Comparison of ENCODE assay signal across 10 mouse cellular contexts in the genomic region with DNA sequence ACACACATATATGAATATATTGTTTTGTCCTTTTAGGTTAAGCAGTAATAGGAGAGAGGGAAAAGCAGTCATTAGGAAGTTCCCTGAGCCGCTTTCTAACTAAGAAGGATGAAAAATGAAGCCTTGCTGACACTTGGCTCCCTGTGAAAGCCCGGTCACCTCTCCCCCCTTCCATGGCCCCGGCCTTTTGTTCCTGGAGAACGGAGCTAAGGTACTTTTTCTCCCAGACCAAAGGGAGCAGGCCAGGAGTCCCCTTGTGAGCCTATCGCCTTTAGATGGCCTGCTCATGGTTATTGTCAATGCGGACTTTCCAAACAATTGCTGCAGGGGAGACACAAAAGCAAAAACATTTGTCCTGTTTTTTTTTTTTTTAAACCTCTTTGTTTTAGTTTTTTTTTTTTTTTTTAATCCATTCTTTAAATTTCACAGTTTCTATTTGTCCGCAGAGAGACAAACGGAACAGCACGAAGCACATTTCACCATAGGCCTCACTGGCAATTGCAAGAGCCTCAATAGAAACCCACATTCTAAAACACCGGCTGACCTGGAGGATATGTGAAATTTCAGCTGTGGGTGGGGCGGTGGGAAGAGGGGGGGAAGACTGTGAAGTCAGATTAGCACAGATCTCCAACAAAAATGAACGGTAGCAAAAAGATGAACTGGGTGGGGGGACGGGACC.
DNase-seq lines count a peak whose midpoint lies in the region; ATAC-seq lines count a peak whose summit lies in the region.
"Had no signal": no experiment of that assay in that cellular context is flagged by ENCODE, and none has a peak within 500 bp of the region (broad histone marks: within the 10 kb centered on the region; RNA-seq: fewer than 3 reads in every experiment).

No protein-coding gene starts in this region.

- H3K27ac ChIP-seq in lung, embryonic 16.5 days (ENCODE audit: low read length): no peak overlapping the region
- H3K27ac ChIP-seq in forebrain, embryonic 13.5 days: peak overlapping the region; percentile 68
- peak overlapping the region; percentile 98; the same call in 1 of the 2 replicates for H3K27ac ChIP-seq in limb, embryonic 12.5 days
- H3K27ac ChIP-seq in stomach, embryonic 14.5 days (ENCODE audit: low read length): peak overlapping the region; percentile 95; the same call in 1 of the 2 replicates

- no peak for ATAC-seq in lung, embryonic 16.5 days (ENCODE audit: low read depth)
- no peak for ATAC-seq in forebrain, embryonic 13.5 days
- no peak for ATAC-seq in limb, embryonic 12.5 days (ENCODE audit: insufficient number of reproducible peaks, insufficient read depth, low FRiP score, low TSS enrichment, low read depth)
- no peak for ATAC-seq in stomach, embryonic 14.5 days (ENCODE audit: insufficient number of reproducible peaks, insufficient read depth, low FRiP score, low read depth)

- no peaks in the 10 kb centered on the region for H3K9me3 ChIP-seq in lung, embryonic 16.5 days (ENCODE audit: control insufficient read depth, low read length)
- no peaks in the 10 kb centered on the region for H3K9me3 ChIP-seq in forebrain, embryonic 13.5 days (replicated peaks)
- H3K9me3 ChIP-seq in limb, embryonic 12.5 days: no peaks in the 10 kb centered on the region
- H3K9me3 ChIP-seq in stomach, embryonic 14.5 days (ENCODE audit: control insufficient read depth, low read depth, low read length): no peaks in the 10 kb centered on the region
- H3K9me3 ChIP-seq: megakaryocyte, embryonic 14.5 days had no signal

- peaks cover 81% of the 10 kb centered on the region for H3K4me1 ChIP-seq in lung, embryonic 16.5 days (replicated peaks; ENCODE audit: control insufficient read depth, insufficient read depth, low read length)
- peaks cover 79% of the 10 kb centered on the region for H3K4me1 ChIP-seq in forebrain, embryonic 13.5 days
- H3K4me1 ChIP-seq in limb, embryonic 12.5 days (replicated peaks): peaks cover 90% of the 10 kb centered on the region
- peaks cover 80% of the 10 kb centered on the region for H3K4me1 ChIP-seq in stomach, embryonic 14.5 days (ENCODE audit: control insufficient read depth, insufficient read depth, low read length)

- H3K27me3 ChIP-seq in lung, embryonic 16.5 days (ENCODE audit: control insufficient read depth, insufficient read depth, low read depth, low read length): no peaks in the 10 kb centered on the region
- H3K27me3 ChIP-seq in forebrain, embryonic 13.5 days: peaks cover 47% of the 10 kb centered on the region
- H3K27me3 ChIP-seq in limb, embryonic 12.5 days: no peaks in the 10 kb centered on the region
- H3K27me3 ChIP-seq in stomach, embryonic 14.5 days (ENCODE audit: control insufficient read depth, insufficient read depth, low read length): no peaks in the 10 kb centered on the region

- H3K36me3 ChIP-seq in lung, embryonic 16.5 days (ENCODE audit: control insufficient read depth, insufficient read depth, low read length): no peaks in the 10 kb centered on the region
- H3K36me3 ChIP-seq in forebrain, embryonic 13.5 days (ENCODE audit: poor library complexity, severe bottlenecking): no peaks in the 10 kb centered on the region
- H3K36me3 ChIP-seq in limb, embryonic 12.5 days: no peaks in the 10 kb centered on the region
- no peaks in the 10 kb centered on the region for H3K36me3 ChIP-seq in stomach, embryonic 14.5 days (ENCODE audit: control insufficient read depth, insufficient read depth, low read length)

- whole genome bisulfite sequencing in lung, embryonic 16.5 days: 41% methylated on average over 13 of the region's 13 CpGs
- WGBS in forebrain, embryonic 13.5 days: 25% methylated on average over 13 of the region's 13 CpGs
- WGBS in limb, embryonic 12.5 days: 30% methylated on average over 13 of the region's 13 CpGs
- WGBS in stomach, embryonic 14.5 days: 32% methylated on average over 13 of the region's 13 CpGs

- H3K9ac ChIP-seq in lung, embryonic 16.5 days (ENCODE audit: low read length): 0 out of 2 replicates have a peak overlapping the region, but pooled peaks have one; percentile 16
- peak overlapping the region; percentile 50; the same call in 1 of the 2 replicates for H3K9ac ChIP-seq in forebrain, embryonic 13.5 days
- peak overlapping the region; percentile 52 for H3K9ac ChIP-seq in limb, embryonic 12.5 days (replicated peaks)
- H3K9ac ChIP-seq in stomach, embryonic 14.5 days (replicated peaks; ENCODE audit: low read depth, low read length): no peak overlapping the region

- DNase-seq in lung, postnatal 14 days: no peak
- DNase-seq in thymus, postnatal 4 days: no peak
- DNase-seq in Muller cell, postnatal 12 days (ENCODE audit: inconsistent ontology term): no peak
- no peak for DNase-seq in layer of hippocampus, postnatal 10 days (ENCODE audit: low spot score in 2 of 2)
- DNase-seq: kidney, adult 11 months had no signal

- H3K4me3 ChIP-seq in lung, embryonic 16.5 days (ENCODE audit: low read length): no peak overlapping the region
- H3K4me3 ChIP-seq in forebrain, embryonic 13.5 days: no peak overlapping the region
- no peak overlapping the region for H3K4me3 ChIP-seq in limb, embryonic 12.5 days (replicated peaks)
- no peak overlapping the region for H3K4me3 ChIP-seq in stomach, embryonic 14.5 days (ENCODE audit: low read depth, low read length)
- H3K4me3 ChIP-seq: megakaryocyte, embryonic 14.5 days had no signal

- no peak overlapping the region for H3K4me2 ChIP-seq in lung, embryonic 16.5 days (ENCODE audit: low read depth, low read length)
- H3K4me2 ChIP-seq in forebrain, embryonic 13.5 days: peak overlapping the region; percentile 98
- peak overlapping the region; percentile 96 for H3K4me2 ChIP-seq in limb, embryonic 12.5 days
- H3K4me2 ChIP-seq in stomach, embryonic 14.5 days (replicated peaks; ENCODE audit: low read depth, low read length): peak overlapping the region; percentile 1; the same call in 1 of the 2 replicates
